Mouse (Mus musculus) ES-E14 (cell line): Measurements from ENCODE around the gene Gm49340.
"Not testable (repeated sequence)": the region's sequence is repeated elsewhere in the genome, so short reads cannot be mapped to it uniquely, and the experiment has no call there.

ENCODE experiments used
- CHD2 ChIP-seq: IDR thresholded peaks from 2 replicates; pipeline ENCODE4 v1.6.1; 2014; ENCODE audit warnings: mild to moderate bottlenecking, low read depth, low read length, inconsistent platforms
- HCFC1 ChIP-seq: IDR thresholded peaks from 2 replicates; pipeline ENCODE4 v1.6.1; 2012; ENCODE audit warnings: low read length, inconsistent platforms, borderline replicate concordance; ENCODE audit not compliant: insufficient read depth
- ZNF384 ChIP-seq: IDR thresholded peaks from 2 replicates; pipeline ENCODE4 v1.6.1; 2012; ENCODE audit warnings: low read depth, low read length, inconsistent platforms

DNA sequence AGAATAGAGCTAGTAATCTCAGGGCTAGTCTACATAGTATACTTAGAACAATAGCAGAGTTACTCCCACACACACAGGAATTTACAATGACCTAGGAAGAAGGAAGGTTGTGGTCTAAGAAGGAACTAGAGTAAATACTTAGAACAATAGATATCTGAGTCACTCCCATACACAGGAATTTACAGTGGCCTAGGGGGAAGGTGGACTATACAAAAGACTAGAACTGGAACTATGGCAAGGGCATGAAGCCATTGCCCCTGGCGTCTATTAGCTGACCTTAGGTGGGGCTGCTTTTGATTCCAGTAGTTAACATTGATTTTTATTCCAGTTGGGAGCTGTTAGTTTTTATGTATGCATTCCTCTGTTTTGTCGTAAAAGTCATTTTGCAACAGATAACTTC lies 11.0 kb upstream of the Gm49340 start:
- not testable (repeated sequence) for TF ChIP-seq ZNF384, CHD2, HCFC1
